Mouse (Mus musculus) activated CD4-positive, CD25-positive, alpha-beta regulatory T cell, adult 4 months (primary cell): ENCODE data around the gene Stk24. TPM values are rescaled to one million over a fixed set of nuclear protein-coding genes. Genes with fewer than 3 reads are reported as not detected.
"Not testable (repeated sequence)": the region's sequence is repeated elsewhere in the genome, so short reads cannot be mapped to it uniquely, and the experiment has no call there.

ENCODE experiments used
- ATAC-seq: one replicate; pipeline ENCODE4 v1.8.0; 2017
- polyA plus RNA-seq, 2 experiments: library from polyadenylated mRNA; unstranded; fragments of 100-300 nt; shearing (Covaris generic); gene quantifications; one replicate each; pipeline ENCODE4 v1.2.1; 2017

Gene Stk24
- polyA plus RNA-seq = 10 to 100 TPM; 50.8 to 62.0 TPM

DNA sequence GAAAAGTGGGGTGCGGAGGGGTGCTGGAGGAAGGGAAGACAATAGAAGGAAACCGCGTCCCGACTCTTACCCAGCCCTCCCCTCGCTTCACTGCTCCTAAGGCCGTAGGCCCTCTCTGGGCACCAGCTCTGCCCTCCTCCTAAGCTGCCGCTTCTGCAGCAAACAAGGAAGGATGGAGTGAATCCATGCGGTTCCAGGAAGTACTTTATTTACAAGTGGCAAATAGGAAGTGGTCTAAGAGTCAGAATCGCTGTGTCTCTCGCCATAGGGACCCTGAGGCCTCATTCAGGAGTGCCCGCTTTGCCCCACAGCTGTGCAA is at the start of gene Stk24:
TSS of gene Stk24 (minus strand) at position 185 of the 319 bp plus-strand sequence.
- ATAC-seq = peak; percentile 2

DNA sequence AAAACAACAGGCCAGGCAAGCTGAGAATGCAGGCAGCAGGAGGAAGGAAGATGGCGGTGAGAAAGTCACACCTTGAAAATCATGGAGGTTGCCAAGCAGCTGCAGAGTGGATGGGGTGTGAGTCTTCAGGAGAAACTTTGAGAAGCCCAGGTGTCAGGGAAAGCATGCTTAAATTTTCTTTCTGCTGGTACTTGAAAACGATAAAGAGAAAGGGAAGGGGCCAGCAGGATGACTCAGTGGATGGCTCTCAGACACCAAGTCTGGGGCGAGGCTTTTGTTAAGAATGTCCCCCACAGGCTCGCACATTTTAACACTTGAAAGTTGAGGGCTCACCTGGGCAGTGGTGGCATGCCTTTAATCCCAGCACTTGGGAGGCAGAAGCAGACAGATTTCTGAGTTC is 48.3 kb upstream of the Stk24 start:
- ATAC-seq = no peak

DNA sequence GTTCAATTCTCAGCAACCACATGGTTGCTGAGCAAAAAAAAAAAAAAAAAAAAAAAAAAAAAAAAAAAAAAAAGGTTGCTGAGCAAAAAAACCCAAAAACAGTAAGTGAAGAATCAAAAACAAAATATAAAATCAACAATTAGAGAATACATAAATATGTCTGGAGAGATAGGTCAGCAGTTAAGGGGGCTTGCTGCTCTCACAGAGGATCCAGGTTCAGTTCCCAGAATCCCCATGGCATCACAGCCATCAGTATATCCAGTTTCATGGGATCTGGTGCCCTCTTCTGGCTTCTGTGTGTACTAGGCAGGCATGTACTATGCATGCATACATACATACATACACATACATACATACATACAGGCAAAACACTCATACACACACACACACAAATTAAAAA is 46.9 kb upstream of the Stk24 start:
- peak; percentile 46 for ATAC-seq

DNA sequence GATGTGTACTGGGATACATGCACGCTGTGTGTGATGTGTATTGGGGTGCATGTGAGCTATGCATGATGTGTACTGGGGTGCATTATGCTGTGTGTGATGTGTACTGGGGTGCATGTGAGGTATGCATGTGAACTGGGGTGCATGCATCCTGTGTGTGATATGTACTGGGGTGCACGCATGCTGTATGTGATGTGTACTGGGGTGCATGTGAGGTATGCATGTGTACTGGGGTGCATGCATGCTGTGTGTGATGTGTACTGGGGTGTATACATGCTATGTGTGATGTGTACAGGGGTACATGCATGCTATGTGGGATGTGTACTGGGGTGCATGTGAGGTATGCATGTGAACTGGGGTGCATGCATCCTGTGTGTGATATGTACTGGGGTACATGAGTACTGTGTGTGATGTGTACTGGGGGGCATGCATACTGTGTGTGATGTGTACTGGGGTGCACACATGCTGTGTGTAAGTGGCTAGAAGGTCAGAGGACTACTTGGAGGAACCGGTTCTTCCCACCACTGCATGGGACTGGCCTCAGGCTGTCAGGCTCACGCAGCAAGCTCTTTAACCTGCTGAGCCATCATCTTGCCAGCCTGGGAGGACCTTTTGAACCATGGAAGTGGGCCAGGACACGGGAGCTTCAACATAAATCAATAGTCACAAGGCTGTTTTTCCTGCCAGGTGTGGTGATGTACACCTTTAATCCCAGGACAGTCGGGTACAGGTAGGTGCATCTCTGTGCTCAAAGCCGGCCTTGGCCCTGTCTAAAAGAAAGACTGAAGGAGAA is 45.4 kb upstream of the Stk24 start:
- ATAC-seq = no peak

DNA sequence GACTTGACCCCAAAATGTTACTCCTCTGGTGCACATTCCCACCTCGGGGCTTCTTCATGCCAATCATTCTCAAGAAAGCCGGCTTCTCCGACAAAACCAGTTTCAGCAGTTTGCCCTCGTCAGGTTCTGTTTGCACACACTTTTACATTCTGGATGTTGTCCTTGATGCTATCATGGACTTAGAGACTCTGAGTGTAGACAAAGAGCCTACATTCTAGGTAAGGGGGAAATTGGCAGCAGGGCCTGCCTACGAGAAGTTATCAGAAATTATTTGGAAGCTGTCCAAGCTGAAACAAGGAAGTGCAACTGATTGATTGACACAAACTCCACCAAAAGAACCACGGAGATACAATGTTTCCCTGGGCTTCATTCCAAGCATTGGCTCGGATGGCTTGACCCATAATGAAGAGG is 43.5 kb upstream of the Stk24 start:
- no peak for ATAC-seq

DNA sequence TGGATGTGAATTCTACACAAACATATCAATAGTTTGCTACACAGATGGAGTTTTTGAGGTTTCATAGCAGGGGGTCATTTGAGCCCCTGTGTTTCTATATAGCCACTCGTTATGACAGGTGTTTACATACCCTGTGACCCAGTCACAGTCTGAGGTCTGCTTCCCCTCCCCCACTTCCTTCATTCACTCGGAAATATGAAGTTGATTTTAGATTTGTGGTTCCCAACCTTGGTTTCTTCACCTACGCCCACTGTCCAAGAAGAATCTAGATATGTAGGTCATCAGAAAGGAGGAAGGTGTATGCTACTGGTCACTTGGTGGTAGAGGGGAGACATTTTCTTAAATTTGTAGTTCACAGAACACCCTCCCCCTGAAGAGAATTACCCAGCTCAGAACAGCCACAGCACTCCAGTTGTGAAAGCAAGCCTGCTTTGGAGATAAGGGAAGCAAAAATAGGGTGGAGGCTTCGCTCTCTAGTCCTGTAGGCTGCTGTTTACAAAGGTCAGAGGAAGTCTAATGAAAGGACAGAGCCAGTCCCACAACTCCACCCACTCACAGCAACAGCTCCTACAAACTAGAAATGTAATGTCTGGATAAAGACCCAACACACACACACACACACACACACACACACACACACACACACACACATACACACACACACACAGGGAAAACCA is 43.0 kb upstream of the Stk24 start:
- ATAC-seq = peak; percentile 48

DNA sequence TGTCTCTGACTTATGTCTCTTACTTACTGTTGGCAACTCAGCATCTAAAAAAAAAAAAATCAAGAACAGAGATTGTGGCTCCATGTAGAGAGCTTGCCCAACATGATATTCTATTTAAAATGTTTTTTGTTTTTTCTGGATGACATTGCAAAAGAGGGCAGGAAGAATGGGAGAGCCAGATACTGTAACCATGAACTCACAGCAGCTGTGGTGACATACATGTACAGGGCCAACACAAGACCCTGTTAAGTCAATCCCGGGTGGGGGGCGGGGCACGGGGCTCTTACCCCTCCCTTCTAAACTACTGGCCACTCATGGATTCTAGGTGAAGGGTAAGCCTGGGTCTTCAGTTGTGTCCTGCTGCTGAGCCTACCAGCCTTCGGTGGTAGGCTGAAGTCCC is 42.2 kb upstream of the Stk24 start:
- ATAC-seq = no peak

DNA sequence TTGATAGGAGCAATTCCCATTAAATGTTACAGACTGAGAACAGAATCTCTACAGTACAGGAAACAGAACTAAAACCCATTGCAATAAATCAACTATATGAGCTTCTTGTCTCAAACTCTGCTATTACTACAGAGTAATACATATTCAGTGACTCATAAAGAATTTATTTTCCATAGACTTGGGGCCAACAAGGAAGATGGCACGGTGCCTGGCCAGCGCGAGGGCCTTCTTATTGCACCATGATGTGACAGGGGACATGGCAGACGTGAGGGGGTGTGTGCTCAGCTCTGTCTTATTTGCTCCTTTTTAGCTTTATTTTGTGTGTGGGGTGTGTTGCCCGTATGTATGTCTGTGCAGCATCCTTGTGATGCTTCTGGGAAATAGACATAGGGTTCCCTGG is 37.8 kb upstream of the Stk24 start:
- no peak for ATAC-seq

DNA sequence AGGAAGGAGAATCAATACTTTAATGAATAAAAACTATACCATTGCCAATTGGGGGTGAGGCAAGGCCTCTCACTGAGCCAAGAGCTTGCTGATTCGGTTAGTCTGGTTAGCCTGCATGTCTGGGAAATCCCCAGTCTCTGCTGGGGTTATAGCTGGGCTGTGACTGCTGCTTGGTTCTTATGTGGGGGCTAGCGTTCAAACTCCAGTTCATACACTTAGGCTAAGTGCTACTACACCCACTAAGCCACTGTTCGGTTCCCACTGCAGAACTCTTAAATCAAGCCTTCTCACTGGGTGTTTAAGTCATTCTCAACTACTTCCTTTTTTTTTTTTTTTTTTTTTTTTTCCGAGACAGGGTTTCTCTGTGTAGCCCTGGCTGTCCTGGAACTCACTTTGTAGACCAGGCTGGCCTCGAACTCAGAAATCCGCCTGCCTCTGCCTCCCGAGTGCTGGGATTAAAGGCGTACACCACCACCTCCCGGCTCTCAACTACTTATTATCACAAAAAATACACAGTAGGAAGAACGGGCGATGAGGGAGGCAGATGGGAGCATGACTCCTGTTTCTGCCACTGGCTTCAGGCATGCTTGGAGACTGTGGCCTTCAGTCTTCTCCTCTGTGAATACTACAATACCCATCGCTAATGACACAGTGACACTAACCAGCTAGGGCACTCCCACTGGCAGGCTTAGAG is 37.0 kb upstream of the Stk24 start:
- peak; percentile 79 for ATAC-seq

DNA sequence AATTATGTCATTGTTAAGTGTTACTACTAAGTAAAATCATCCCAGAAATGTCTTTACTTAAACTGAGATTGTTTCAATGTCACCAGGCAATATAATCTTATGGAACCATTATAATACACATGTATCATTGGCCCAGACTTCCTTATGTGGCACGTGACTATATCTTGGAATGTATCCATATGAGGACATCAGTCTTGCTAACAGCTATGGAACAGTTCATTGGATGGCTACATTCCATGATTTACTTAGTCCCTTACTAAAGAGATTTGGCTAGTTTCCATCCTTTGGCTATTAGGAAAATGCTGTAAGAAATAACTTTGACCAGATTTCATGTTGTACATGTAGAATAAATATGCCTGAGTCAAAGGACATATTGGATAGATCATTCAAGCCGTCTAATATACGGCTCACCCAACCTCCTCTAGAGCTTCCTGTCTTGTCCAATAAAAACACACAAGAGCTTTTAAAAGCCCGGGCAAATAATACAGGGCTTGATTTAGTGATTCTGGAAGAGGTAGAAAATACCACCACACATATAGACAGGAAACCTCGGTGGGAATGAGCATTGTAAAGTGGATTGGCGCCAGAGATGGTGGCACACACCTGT is 34.9 kb upstream of the Stk24 start:
- ATAC-seq = no peak

DNA sequence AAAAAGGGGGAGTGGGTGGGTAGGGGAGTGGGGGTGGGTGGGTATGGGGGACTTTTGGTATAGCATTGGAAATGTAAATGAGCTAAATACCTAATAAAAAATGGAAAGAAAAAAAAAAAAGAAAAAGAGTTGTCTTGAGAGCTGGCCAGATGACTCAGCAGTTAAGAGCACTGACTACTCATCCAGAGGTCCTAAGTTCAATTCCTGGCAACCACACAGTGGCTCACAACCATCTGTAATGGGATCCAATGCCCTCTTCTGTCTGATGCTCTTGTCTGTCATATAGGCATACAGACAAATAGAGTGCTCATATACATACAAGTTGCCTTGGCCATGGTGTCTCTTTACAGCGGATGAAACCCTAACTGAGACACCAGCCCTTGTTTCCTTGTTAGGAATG is 33.9 kb upstream of the Stk24 start:
- not testable (repeated sequence) for ATAC-seq

DNA sequence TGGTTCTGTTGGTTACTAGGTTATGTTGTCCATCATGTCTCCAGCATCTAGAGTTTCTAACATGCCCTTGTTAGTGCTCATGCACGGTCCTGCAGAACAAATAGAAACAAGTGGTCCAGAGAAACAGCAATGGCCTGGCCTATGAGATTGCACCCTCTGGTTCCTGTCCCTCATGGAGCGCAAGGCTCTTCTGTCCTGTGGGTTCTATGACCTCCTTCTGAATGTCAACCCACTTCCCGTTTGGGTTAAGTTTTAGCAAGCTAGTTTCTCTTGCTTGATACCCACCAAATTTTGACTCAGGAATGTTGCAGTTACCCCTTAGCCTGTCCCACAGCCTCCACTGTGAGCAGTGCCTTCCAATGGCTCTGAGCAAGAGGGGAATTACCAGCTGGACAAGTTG is 29.1 kb upstream of the Stk24 start:
- peak; percentile 28 for ATAC-seq

DNA sequence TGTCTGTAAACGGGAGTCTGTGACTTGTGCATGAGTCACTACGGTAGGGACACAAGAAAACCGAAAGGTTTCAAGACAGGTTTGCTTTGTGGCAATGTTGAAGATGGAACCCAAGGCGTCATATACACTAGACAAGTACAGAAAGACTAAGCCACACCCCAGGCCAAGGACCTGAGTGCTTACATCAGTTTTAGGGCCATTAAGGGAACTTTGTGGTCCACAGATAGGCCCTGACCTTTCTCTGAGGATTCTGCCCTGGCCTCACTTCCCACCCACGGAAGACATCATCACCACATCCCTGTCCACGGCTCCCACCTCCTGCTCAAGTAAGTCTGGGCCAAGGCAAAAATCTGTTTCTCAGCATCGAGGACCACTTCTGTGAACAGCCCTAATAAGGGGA is 27.1 kb upstream of the Stk24 start:
- no peak for ATAC-seq

DNA sequence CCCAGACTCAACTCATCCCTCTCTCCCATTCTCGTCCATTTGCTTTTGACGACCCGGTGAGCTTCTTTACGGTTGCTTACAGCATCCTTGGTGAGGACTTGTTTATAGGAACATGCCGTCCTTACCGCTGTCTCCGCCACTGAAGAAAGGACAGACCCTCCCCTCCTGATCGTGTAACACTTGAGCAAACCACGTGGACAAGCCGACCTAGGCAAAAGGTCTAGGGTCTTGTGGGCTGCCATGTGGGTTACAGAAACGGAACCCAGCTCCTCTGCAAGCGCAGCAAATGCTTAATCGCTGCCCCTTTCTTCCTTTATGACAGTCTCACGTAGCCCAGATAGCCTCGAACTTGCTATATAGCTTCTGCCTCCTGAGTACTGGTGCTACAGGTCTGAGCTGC is 25.7 kb upstream of the Stk24 start:
- ATAC-seq = peak; percentile 4

DNA sequence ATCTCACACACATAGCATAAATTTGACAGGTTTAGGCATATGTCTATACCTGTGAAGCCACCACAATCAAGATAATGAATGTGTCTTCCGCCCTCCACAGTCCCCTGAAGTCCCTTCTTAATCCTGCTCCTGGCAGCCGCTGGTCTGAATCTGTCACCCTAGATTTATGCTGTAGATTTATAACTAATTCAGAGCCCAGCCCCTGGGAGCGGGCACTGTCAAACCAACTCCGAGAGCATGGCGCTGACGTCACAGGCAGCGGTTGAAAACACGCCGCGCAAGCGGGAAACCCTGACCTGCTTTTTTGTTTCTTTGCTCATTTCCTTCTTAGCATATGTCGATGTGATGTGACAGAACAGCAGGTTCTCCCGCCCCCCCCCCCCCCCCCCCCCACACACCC is 25.3 kb upstream of the Stk24 start:
- ATAC-seq = peak; percentile 84

DNA sequence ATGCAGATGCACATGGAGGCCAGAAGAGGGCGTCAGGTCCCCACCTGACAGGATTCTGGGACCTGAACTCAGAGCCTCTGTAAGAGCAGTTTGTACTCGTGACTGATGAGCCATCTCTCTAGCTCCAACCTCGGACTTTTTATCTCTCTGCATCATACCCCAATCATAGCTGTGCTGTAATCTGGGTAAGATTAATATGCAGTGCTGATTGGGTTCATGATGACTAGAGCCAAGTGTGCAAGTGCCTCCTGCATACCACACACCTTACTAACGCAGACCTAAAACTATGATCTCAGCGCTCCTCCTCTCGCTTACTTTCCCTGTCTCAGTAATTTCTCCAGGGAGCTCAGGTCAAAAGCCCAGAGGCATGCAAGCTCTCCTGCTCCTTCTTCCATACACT is 19.9 kb upstream of the Stk24 start:
- no peak for ATAC-seq

DNA sequence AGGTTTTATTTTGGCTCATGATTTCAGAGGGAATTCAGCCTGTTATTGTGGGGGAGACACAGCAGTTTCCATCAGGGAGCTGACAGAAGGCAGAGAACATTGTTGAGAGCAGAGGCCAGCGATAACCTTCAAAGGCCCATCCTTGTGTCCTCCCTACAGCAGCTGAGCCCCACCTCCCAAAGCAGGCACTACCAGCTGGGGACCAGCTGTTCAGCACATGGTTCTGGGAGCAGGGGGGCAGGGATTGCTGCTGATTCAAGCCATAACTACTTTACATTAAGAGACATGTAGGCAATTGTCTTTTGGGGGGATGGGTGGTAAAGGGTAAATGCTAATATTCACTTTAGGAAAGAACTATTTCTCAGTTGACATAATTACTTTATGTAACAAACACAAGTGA is 17.7 kb upstream of the Stk24 start:
- ATAC-seq = no peak

DNA sequence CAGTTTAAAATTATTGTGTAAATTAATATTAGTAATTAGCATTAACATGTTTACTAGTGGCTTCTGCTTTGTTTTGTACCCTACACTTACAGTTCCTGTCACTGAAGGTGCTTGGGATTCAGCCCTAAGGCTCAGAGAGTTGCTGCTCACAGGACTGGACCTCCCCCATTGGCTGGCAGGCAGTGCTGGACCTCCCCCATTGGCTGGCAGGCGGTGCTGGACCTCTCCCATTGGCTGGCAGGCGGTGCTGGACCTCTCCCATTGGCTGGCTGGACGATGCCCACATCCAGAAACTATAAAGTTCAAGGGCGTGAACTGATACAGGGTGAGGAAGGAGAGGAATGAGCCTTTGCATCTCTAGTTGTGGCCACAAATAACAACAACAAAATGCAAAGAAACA is 15.3 kb upstream of the Stk24 start:
- no peak for ATAC-seq

DNA sequence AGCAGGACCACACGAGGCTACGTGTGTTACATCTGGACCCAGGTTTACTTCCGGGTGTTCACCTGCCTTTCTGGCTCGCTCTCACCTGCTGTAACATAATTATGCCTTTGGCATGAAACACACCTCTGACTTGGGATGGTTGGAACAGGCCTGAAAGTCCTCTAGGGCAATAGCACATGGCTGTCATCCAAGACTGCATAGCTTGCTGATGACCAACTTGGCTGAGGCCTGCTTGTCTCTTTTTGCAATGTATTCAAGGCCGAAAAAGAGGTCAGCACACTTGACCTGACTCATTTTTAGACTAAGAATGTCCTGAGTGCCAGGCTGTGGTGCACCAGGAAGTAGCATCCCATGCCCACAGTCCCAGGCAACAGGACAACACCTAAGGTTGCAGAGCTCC is 12.1 kb upstream of the Stk24 start:
- ATAC-seq = no peak

DNA sequence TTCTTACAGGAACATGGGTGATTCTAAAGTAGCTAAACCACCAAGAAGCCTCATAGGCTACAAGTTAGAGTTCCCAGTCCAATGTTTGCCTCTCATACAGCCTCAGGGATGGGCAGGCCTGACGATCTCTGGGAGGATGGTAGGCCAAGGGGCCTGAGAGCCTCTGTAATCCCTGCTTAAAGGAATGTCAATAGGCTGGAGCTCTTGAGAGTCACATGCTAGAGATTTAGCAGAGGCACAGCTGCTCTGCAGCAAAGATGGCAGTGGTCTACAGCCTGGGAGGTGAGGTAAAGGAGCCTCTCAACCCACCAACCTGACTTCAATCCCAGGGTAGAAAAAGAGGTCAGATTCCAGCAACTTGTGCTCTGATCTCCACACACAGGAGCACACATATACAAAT is 7.9 kb upstream of the Stk24 start:
- ATAC-seq = no peak

DNA sequence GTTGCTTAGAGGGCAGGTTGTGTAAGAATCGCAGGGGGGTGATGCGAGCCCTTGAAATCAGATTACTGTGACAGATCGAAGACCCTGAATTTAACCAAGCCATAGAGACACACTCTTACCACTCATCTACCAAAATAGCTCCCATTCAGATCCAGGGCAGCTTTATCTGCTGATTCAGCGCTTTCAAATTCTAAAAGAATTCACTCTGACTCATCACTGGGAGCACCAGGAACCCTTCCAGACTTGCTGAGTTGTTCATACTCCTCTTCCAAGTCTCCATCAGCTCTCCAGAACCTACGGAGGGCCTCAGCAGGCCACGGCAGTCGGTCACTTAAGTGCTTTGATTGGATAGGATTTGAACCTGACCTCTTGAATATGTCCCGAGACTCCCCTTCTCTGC is 5.6 kb upstream of the Stk24 start:
- ATAC-seq = no peak

DNA sequence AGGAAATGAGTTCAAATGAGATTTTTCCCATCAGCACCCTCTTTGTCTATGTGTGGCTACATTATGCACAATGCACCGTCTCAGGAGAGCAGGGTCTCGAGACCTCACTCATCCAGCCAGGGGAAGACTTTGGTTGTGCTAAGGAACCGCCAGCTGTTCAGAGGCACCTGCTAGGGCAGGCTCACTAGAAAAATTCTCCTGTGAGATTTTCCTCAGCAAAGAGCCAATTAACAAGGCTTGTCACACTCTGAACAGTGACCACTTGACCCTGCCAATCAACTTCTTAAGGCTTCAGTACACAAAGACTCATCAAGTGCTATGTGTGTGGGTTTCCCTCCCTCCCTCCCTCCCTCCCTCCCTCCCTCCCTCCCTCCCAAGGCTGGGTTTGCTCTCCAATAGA is 4.0 kb upstream of the Stk24 start:
- no peak for ATAC-seq

DNA sequence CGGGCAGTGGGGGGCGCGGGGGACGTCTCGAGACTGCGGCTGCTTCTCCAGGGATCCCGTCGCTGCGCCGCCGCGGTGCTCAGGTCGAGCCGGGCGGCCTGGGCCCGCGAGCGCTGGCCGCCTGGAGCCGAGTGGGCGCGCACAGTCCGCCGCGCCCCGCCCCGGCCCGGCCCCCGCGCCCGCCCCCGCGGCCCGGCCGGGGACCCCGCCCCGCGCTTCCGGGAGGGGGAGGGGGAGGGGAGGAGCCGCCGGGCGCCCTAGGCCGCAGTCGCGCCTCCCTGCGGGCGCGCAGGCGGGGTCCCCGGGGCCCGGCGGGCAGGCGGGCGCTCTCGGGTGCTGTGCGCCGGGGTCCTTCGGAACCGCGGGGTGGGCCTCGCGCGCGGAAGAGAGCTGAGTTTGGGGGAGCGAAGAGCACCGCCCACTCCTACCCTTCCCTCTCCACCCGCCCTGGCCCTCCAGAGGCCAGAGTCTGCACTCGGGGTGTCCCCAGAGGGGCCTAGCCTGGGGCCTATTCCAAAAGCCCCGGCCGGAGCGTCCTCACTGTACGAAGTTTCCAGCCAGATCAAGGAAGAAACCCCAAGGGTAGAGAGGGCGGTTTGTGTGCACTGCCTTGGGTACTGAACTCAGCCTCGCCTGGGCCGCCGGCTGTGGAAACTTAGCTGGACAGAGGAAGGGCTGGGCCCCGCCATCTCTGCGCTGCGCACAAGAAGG is 540 bp downstream of the Stk24 start:
- ATAC-seq = peak; percentile 64
